Mouse (Mus musculus) G1E (cell line): ENCODE data around the gene Atg7. TPM values are rescaled to one million over a fixed set of nuclear protein-coding genes. Genes with fewer than 3 reads are reported as not detected.

Source experiments
- ATAC-seq: 2 replicates; pipeline ENCODE4 v1.8.0; 2016; ENCODE audit warnings: mild to moderate bottlenecking; ENCODE audit not compliant: insufficient number of reproducible peaks, poor library complexity, low FRiP score, severe bottlenecking; ENCODE audit errors: extremely low read depth
- DNase-seq: peaks from one replicate; pipeline ENCODE4 v3.0.0; 2012; ENCODE audit warnings: low spot score
- H3K27me3 ChIP-seq: 2 replicates; pipeline ENCODE4 v1.6.1; 2012; ENCODE audit warnings: mild to moderate bottlenecking, low read length, inconsistent platforms; ENCODE audit not compliant: insufficient read depth
- H3K36me3 ChIP-seq: replicated peaks from 2 replicates; pipeline ENCODE3; 2012; ENCODE audit warnings: mild to moderate bottlenecking, inconsistent platforms
- H3K4me1 ChIP-seq: 2 replicates; pipeline ENCODE4 v1.6.1; 2012; ENCODE audit warnings: low read depth, low read length, inconsistent platforms, mixed read lengths; ENCODE audit not compliant: insufficient read depth
- H3K4me3 ChIP-seq: 2 replicates; pipeline ENCODE4 v1.5.1; 2012; ENCODE audit warnings: low read depth, mild to moderate bottlenecking, inconsistent platforms, low read length, moderate library complexity, mixed read lengths
- H3K9me3 ChIP-seq: replicated peaks from 2 replicates; pipeline ENCODE4 v1.6.1; 2012; ENCODE audit warnings: inconsistent platforms
- CTCF ChIP-seq: IDR thresholded peaks from 2 replicates; pipeline ENCODE4 v1.5.1; 2012; ENCODE audit warnings: low read depth, low read length, inconsistent platforms, mixed read lengths
- GATA1 ChIP-seq: IDR thresholded peaks from 2 replicates; pipeline ENCODE4 v1.6.1; 2012; ENCODE audit warnings: borderline replicate concordance, low read length, inconsistent platforms, mixed read lengths
- GATA2 ChIP-seq: IDR thresholded peaks from 2 replicates; pipeline ENCODE4 v1.6.1; 2012; ENCODE audit warnings: low read depth, low read length, inconsistent platforms, borderline replicate concordance
- POLR2AphosphoS5 ChIP-seq: IDR thresholded peaks from 2 replicates; pipeline ENCODE4 v1.6.1; 2012; ENCODE audit warnings: low read depth, low read length, inconsistent platforms; ENCODE audit not compliant: insufficient replicate concordance
- TAL1 ChIP-seq: conservative IDR thresholded peaks from 2 replicates; pipeline ENCODE4 v1.6.1; 2012; ENCODE audit warnings: low read depth, low read length, inconsistent platforms, mixed read lengths
- polyA plus RNA-seq: library from polyadenylated mRNA; stranded (reverse); fragments of >175 nt; gene quantifications from 2 replicates; pipeline ENCODE4 v1.2.3, GENCODE M21; 2012
- total RNA-seq, 2 experiments: library from RNA; stranded (forward) in 1 of 2; stranded (reverse) in 1 of 2; fragments of 200-1000 nt in 1 of 2; fragments of >200 nt in 1 of 2; fragmentation: Nextera tagmentation in 1 of 2; gene quantifications; 2 replicates each; pipeline ENCODE4 v1.2.3; 2014 to 2017

Gene Atg7
- total and polyA plus RNA-seq, 3 experiments: 19.4 to 47.4 (median 37.9) TPM

GRCm38 (mm10) chr6:114804866-114805265 lies 162.0 kb downstream of the Atg7 start:
- Histone ChIP-seq H3K9me3 (no peaks in the 10 kb centered on the region), H3K36me3 (peaks cover 9% of the 10 kb centered on the region), H3K4me3 (no peak overlapping the region), H3K27me3 (no peaks in the 10 kb centered on the region), H3K4me1 (peaks cover 27% of the 10 kb centered on the region)
- TF ChIP-seq TAL1 (no peak), POLR2AphosphoS5 (no peak), CTCF (no peak)
- DNase-seq: no peak
- no peak for ATAC-seq

GRCm38 (mm10) chr6:114805927-114806326 lies 163.0 kb downstream of the Atg7 start:
- Histone ChIP-seq H3K27me3 (no peaks in the 10 kb centered on the region), H3K9me3 (no peaks in the 10 kb centered on the region), H3K4me1 (peaks cover 16% of the 10 kb centered on the region), H3K36me3 (peaks cover 9% of the 10 kb centered on the region), H3K4me3 (no peak overlapping the region)
- TF ChIP-seq GATA1 (no peak), GATA2 (no peak), CTCF (no peak), TAL1 (no peak), POLR2AphosphoS5 (no peak)
- ATAC-seq (no peak), DNase-seq (no peak)

DNA sequence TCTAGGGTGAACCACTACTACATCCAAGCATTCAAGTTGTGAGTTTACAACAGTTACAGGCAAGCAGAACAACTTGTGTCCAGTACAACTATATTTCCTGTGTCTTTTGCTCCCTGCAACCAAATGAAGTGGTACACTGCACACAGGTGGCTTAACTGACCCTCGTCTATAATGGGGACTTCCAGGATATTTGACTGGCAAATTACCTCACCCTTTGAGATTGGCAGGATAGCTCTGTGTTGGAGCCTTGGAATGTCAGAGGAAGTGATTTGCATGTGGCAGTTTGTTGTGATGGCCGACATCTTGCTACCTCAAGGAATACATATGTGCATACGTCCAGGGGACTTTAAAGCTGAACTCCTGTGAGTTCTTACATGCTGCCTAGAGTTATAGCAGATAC lies 164.6 kb downstream of the Atg7 start:
- TF ChIP-seq GATA2: no peak
- TF ChIP-seq CTCF: no peak
- TF ChIP-seq POLR2AphosphoS5: no peak
- TF ChIP-seq TAL1: no peak
- no peak for TF ChIP-seq GATA1
- ATAC-seq (no peak), DNase-seq (no peak)
- Histone ChIP-seq H3K4me1 (peaks cover 6% of the 10 kb centered on the region; the same call in 1 of the 2 replicates), H3K36me3 (peaks cover 9% of the 10 kb centered on the region), H3K9me3 (no peaks in the 10 kb centered on the region), H3K27me3 (no peaks in the 10 kb centered on the region), H3K4me3 (no peak overlapping the region)

DNA sequence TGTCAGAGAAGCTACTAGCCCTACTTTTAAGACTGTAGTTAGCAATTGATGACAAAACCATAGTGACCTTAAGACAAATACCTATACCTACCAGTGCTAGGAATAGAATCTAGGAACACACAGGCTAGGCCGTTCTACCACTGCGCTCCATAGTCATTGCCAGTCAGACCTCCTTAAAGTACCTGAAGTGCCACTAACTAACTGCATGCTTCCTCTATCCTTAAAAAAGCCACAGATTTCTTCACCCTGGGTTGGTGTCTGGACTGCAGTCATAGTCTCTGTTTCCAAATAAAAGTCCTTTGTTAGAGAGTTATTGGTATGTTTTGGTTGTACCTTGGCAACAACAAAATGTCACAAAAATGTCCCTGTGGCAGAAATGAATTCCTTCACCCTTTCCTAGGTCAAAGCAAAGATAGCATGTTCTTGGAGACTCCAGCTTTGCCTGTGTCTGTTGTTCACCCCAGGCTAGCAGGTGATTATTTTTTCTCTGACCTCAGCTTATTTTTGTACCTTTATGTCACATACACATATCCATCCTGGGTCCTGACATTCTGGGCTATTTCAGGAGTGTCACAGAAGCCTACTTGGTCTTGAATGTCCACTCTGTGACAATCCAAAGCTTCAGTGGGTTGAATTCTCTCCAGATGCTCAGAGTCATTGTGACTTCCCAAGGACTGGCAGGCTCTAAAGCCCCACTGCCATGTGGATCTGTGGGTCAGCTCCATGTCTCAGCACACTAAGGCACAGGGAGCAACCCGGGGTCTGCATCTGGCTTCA lies 165.9 kb downstream of the Atg7 start:
- Histone ChIP-seq H3K36me3 (peaks cover 9% of the 10 kb centered on the region), H3K9me3 (no peaks in the 10 kb centered on the region), H3K4me1 (peaks cover 6% of the 10 kb centered on the region; the same call in 1 of the 2 replicates), H3K27me3 (no peaks in the 10 kb centered on the region), H3K4me3 (no peak overlapping the region)
- ATAC-seq: no peak
- DNase-seq: no peak
- no peak for TF ChIP-seq GATA2
- TF ChIP-seq TAL1: no peak
- no peak for TF ChIP-seq POLR2AphosphoS5
- no peak for TF ChIP-seq GATA1
- no peak for TF ChIP-seq CTCF

- TF ChIP-seq POLR2AphosphoS5 (no peak), GATA2 (no peak), GATA1 (no peak), CTCF (no peak), TAL1 (no peak)
- Histone ChIP-seq H3K9me3 (no peaks in the 10 kb centered on the region), H3K27me3 (no peaks in the 10 kb centered on the region), H3K4me3 (no peak overlapping the region), H3K4me1 (peaks cover 6% of the 10 kb centered on the region; the same call in 1 of the 2 replicates), H3K36me3 (peaks cover 6% of the 10 kb centered on the region)
- no peak for ATAC-seq
- DNase-seq: no peak
Measured at GRCm38 (mm10) chr6:114809431-114809811, 166.5 kb downstream of the Atg7 start.

- Histone ChIP-seq H3K4me1 (peaks cover 24% of the 10 kb centered on the region), H3K36me3 (peaks cover 6% of the 10 kb centered on the region), H3K27me3 (no peaks in the 10 kb centered on the region), H3K4me3 (no peak overlapping the region), H3K9me3 (0 out of 2 replicates have a peak, but pooled peaks cover 2% of the 10 kb centered on the region)
- ATAC-seq: no peak
- TF ChIP-seq POLR2AphosphoS5 (no peak), GATA1 (no peak), CTCF (no peak), GATA2 (no peak), TAL1 (no peak)
- no peak for DNase-seq
Measured at GRCm38 (mm10) chr6:114812322-114812721, 169.4 kb downstream of the Atg7 start.
